Mouse (Mus musculus): ENCODE data around the gene Fut4. TPM values are rescaled to one million over a fixed set of nuclear protein-coding genes. Genes with fewer than 3 reads are reported as not detected.

Gene Fut4
- total and polyA plus RNA-seq, 3 experiments: 8.7 to 11.2 TPM; not detected in 1

GRCm38 (mm10) chr9:14773813-14774212 lies 21.6 kb upstream of the Fut4 start:
- H3K27ac ChIP-seq (ENCODE audit: control insufficient read depth, low read depth, low read length): no peak overlapping the region
- H3K27me3 ChIP-seq (ENCODE audit: control insufficient read depth in 1 of 2, insufficient read depth in 2 of 2, low read length in 2 of 2): peaks cover 10 to 16% of the 10 kb centered on the region in 2 experiments
- H3K36me3 ChIP-seq (ENCODE audit: control insufficient read depth in 1 of 2, insufficient read depth in 2 of 2, low read length in 2 of 2): no peaks in the 10 kb centered on the region
- peak; percentile 61 for DNase-seq (ENCODE audit: low read depth, low spot score)
- no peaks in the 10 kb centered on the region for H3K9me3 ChIP-seq (replicated peaks; ENCODE audit: insufficient read depth, low read length)
- no peak for TF ChIP-seq ZMIZ1 (IDR thresholded peaks at IDR 0.05; ENCODE audit: low read depth, low read length)
- no peak for TF ChIP-seq CHD1 (IDR thresholded peaks at IDR 0.05; ENCODE audit: low read depth, low read length)
- TF ChIP-seq MAX (IDR thresholded peaks at IDR 0.05; ENCODE audit: low read length): no peak
- no peak for TF ChIP-seq ELF1 (IDR thresholded peaks at IDR 0.05; ENCODE audit: low read depth, low read length)
- TF ChIP-seq UBTF (IDR thresholded peaks at IDR 0.05; ENCODE audit: borderline replicate concordance, insufficient read depth, low read depth, low read length): no peak
- TF ChIP-seq RAD21 (IDR thresholded peaks at IDR 0.05; ENCODE audit: low read depth, low read length): peak; percentile 85
- TF ChIP-seq E2F4 (IDR thresholded peaks at IDR 0.05; ENCODE audit: borderline replicate concordance, low read depth, low read length): no peak
- no peak for TF ChIP-seq MXI1 (IDR thresholded peaks at IDR 0.05; ENCODE audit: low read depth, low read length)
- TF ChIP-seq CTCF (IDR thresholded peaks at IDR 0.05 in 2 of 3, conservative IDR thresholded peaks at IDR 0.05 in 1 of 3; ENCODE audit: control insufficient read depth in 1 of 3, insufficient read depth in 1 of 3, low read depth in 2 of 3, low read length in 3 of 3, poor library complexity in 1 of 3, severe bottlenecking in 1 of 3): peak; percentile 12 to 83 (median 22); a peak in 3 of 6 replicates
- no peak for TF ChIP-seq TAL1 (IDR thresholded peaks at IDR 0.05; ENCODE audit: low read length)
- no peak for TF ChIP-seq EP300 (IDR thresholded peaks at IDR 0.05; ENCODE audit: low read depth in 1 of 2, low read length in 2 of 2)
- no peak for TF ChIP-seq USF1 (IDR thresholded peaks at IDR 0.05; ENCODE audit: low read depth, low read length)
- TF ChIP-seq JUND (IDR thresholded peaks at IDR 0.05; ENCODE audit: low read depth, low read length): no peak
- TF ChIP-seq ZNF384 (IDR thresholded peaks at IDR 0.05; ENCODE audit: low read depth, low read length): no peak
- no peak for TF ChIP-seq MYC (IDR thresholded peaks at IDR 0.05; ENCODE audit: low read depth, low read length)
- TF ChIP-seq NELFE (IDR thresholded peaks at IDR 0.05; ENCODE audit: low read depth, low read length): no peak
- TF ChIP-seq SMC3 (IDR thresholded peaks at IDR 0.05; ENCODE audit: low read depth, low read length): peak; percentile 90
- peak; percentile 86 for TF ChIP-seq ZC3H11A (IDR thresholded peaks at IDR 0.05; ENCODE audit: low read depth, low read length)
- no peaks in the 10 kb centered on the region for H3K4me1 ChIP-seq (ENCODE audit: control insufficient read depth in 1 of 2, insufficient read depth in 2 of 2, low read length in 2 of 2)
- no peak overlapping the region for H3K9ac ChIP-seq (ENCODE audit: control insufficient read depth, low read depth, low read length, poor library complexity, severe bottlenecking)
- H3K4me3 ChIP-seq (ENCODE audit: control insufficient read depth in 1 of 2, insufficient read depth in 1 of 2, low read depth in 2 of 2, low read length in 2 of 2): no peak overlapping the region
- H3K79me2 ChIP-seq (ENCODE audit: control insufficient read depth, insufficient read depth, low read length, poor library complexity): no peaks in the 10 kb centered on the region

GRCm38 (mm10) chr9:14772074-14772473 lies 19.9 kb upstream of the Fut4 start:
- Histone ChIP-seq H3K4me1 (ENCODE audit: control insufficient read depth in 1 of 2, insufficient read depth in 2 of 2, low read length in 2 of 2) (no peaks in the 10 kb centered on the region), H3K27me3 (ENCODE audit: control insufficient read depth in 1 of 2, insufficient read depth in 2 of 2, low read length in 2 of 2) (peaks cover 23 to 29% of the 10 kb centered on the region in 2 experiments), H3K9me3 (replicated peaks; ENCODE audit: insufficient read depth, low read length) (no peaks in the 10 kb centered on the region), H3K27ac (ENCODE audit: control insufficient read depth, low read depth, low read length) (no peak overlapping the region), H3K9ac (ENCODE audit: control insufficient read depth, low read depth, low read length, poor library complexity, severe bottlenecking) (no peak overlapping the region), H3K36me3 (ENCODE audit: control insufficient read depth in 1 of 2, insufficient read depth in 2 of 2, low read length in 2 of 2) (no peaks in the 10 kb centered on the region), H3K79me2 (ENCODE audit: control insufficient read depth, insufficient read depth, low read length, poor library complexity) (no peaks in the 10 kb centered on the region), H3K4me3 (ENCODE audit: control insufficient read depth in 1 of 2, insufficient read depth in 1 of 2, low read depth in 2 of 2, low read length in 2 of 2) (no peak overlapping the region)
- TF ChIP-seq TAL1 (IDR thresholded peaks at IDR 0.05; ENCODE audit: low read length): no peak
- no peak for TF ChIP-seq MEF2A (IDR thresholded peaks at IDR 0.05; ENCODE audit: extremely low read depth, insufficient replicate concordance, low read depth, low read length, poor library complexity, severe bottlenecking)
- TF ChIP-seq ZNF384 (IDR thresholded peaks at IDR 0.05; ENCODE audit: low read depth, low read length): no peak
- TF ChIP-seq BHLHE40 (IDR thresholded peaks at IDR 0.05; ENCODE audit: borderline replicate concordance, low read depth, low read length): no peak
- TF ChIP-seq CHD1 (IDR thresholded peaks at IDR 0.05; ENCODE audit: low read depth, low read length): no peak
- TF ChIP-seq MAX (IDR thresholded peaks at IDR 0.05; ENCODE audit: low read length): no peak
- TF ChIP-seq RAD21 (IDR thresholded peaks at IDR 0.05; ENCODE audit: low read depth, low read length): no peak
- TF ChIP-seq RCOR1 (IDR thresholded peaks at IDR 0.05; ENCODE audit: low read depth, low read length): no peak
- TF ChIP-seq EP300 (IDR thresholded peaks at IDR 0.05; ENCODE audit: low read depth in 1 of 2, low read length in 2 of 2): no peak
- TF ChIP-seq CHD2 (IDR thresholded peaks at IDR 0.05; ENCODE audit: low read length): no peak
- TF ChIP-seq SIN3A (IDR thresholded peaks at IDR 0.05; ENCODE audit: low read length): no peak
- no peak for TF ChIP-seq ZKSCAN1 (IDR thresholded peaks at IDR 0.05; ENCODE audit: low read depth, low read length)
- TF ChIP-seq MAFK (IDR thresholded peaks at IDR 0.05; ENCODE audit: borderline replicate concordance, low read depth, low read length): no peak
- no peak for TF ChIP-seq NELFE (IDR thresholded peaks at IDR 0.05; ENCODE audit: low read depth, low read length)
- no peak for TF ChIP-seq POLR2AphosphoS5 (IDR thresholded peaks at IDR 0.05; ENCODE audit: borderline replicate concordance, low read depth, low read length)
- no peak for TF ChIP-seq TCF12 (IDR thresholded peaks at IDR 0.05; ENCODE audit: low read depth, low read length)
- no peak for TF ChIP-seq KAT2A (conservative IDR thresholded peaks at IDR 0.05; ENCODE audit: low read depth, low read length)
- TF ChIP-seq MYC (IDR thresholded peaks at IDR 0.05; ENCODE audit: low read depth, low read length): no peak
- TF ChIP-seq ETS1 (IDR thresholded peaks at IDR 0.05; ENCODE audit: low read depth, low read length): no peak
- no peak for TF ChIP-seq TBP (IDR thresholded peaks at IDR 0.05; ENCODE audit: low read depth, low read length)
- DNase-seq (ENCODE audit: low read depth, low spot score): peak; percentile 49
